Mouse (Mus musculus) WW6 (cell line): ENCODE data around the gene Clint1.
"Not testable (repeated sequence)": the region's sequence is repeated elsewhere in the genome, so short reads cannot be mapped to it uniquely, and the experiment has no call there.

Source experiments
- DNase-seq: peaks from one replicate; pipeline ENCODE4 v3.0.0-alpha.2; 2013; ENCODE audit warnings: low read depth, low spot score

Gene Clint1

GRCm38 (mm10) chr11:45848253-45848652, 3.6 kb upstream of the Clint1 start:
- no peak for DNase-seq

DNA sequence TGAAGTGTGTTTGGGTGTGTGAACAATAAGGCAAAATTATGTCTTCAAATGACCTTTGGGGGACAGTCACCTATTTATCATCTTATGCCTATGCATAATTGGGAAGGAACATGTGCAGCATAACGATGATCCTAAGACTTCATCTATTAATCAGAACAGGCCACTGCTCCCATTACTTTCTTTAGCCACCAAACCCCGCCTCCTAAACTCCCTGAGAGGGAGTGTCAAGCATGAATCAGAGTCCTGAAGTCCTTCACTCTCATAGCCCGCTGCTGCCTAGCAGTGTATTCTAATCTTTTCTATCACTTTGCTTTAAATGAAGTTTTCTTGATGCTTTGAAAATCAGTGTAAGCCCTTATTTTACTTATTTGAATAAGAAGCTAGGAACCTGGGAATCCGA, 2.6 kb upstream of the Clint1 start:
- no peak for DNase-seq

DNA sequence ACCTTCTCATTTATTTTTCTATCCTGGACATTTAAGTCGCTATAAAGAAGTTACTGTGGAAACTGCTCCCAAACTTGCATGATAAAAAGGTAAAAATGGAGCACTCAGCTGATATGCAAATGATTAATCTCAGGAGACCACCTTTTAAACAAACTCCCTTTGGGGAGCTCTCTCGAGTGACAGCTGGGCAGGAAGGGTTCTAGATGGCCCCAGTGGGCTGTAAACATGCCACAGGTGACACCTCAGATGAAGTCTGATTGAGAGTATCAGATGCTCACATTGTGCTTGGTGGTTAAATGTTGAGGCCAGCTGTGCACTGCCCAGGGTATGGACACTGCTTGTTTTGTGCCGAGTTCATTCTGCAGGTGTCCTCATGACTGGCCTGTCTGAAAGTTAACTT, 2.0 kb upstream of the Clint1 start:
- no peak for DNase-seq

DNA sequence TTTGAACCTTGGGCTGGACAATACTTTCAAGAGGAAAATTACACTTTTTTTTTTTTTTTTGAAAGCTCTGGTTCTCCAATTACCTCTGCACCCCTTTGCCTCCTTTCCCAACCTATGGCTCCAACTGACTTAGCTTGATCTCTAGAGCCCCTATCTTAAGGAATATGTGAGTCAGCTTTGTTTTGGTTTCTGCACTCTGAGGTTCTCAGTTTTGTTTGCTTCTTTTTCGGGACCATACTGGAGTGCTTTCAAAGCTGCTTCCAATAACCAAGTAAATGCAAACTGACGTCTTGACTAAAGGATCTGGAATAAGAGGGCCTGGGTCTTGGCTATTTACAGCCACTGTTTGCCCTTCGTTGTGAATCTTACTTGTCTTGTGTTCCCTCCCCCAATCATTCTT, 1.5 kb upstream of the Clint1 start:
- DNase-seq, result no peak

DNA sequence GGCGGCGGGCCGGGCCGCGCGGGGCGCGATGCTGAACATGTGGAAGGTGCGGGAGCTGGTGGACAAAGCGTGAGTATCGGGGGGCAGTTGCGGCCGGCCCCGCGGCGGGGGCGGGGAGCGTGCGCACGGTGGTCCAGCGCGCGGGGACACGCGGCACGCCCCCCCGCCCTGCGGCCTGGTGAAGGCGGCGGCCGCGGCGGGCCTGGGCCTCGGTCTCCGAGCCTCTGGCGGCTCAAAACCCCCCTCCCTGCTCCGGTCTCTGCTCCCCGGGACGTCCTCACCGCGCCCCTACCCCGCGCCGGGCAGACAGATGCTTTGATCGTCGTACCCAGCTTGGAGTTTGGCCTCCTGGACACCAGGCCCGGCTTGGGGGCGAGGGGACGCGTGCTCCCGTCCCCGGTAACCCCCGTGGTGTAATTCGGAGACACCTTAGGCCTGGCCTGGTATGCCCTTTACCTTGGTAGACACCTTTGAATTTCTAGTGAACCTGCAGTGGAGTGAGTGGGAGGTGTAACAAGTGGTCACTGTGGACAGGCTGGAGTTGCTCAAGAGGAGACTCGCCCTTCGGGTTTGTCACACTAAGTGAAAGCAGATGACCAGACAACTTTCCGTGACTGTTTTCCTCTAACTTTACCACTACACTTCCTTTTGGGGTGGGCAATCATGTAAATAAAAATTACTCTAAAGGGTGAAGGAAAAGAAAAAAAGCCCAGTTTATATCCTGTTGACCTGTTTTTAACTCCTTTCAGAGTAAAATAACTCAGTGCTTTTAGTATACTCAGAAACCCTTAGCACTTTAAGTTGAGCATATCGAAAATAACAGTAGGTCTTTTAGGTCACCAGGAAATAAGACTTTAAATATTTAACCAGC, 508 bp downstream of the Clint1 start:
- DNase-seq, result no peak

DNA sequence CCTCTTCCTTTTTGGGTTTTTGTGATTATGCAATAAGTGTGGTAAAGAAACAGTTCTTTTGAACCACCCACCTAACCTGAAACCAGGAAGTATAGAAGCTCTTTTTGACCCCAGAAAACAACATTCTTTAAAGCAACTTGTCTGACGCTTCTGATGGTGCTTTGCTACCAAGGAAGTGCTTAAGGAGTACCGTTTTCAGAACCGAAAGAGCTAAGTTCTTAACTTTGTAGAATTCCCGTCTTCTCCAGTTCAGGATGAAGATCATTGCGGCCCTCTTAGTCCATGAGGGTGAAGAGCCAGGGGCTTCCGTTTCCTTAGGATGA, 1.1 kb downstream of the Clint1 start:
- DNase-seq, result no peak

DNA sequence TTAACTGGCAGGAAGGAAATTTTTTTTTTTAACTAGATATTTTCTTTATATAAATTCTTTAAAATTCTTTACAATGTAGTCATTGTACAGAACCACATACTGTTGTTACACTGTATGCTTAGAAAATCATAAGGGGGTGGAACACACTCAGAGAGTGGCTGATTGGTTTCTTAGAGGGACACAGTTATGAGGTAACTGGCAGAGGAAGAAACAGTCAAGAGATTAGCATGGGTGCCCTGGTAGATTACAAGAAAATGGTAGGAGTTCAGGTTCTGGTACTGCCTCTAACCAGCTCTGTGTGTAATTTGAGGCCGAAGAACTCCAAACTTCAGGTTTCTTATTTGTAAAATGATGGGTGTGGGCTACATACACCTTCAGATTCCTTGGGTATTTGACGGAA, 2.1 kb downstream of the Clint1 start:
- no peak for DNase-seq

GRCm38 (mm10) chr11:45854381-45854780, 2.5 kb downstream of the Clint1 start:
- no peak for DNase-seq

DNA sequence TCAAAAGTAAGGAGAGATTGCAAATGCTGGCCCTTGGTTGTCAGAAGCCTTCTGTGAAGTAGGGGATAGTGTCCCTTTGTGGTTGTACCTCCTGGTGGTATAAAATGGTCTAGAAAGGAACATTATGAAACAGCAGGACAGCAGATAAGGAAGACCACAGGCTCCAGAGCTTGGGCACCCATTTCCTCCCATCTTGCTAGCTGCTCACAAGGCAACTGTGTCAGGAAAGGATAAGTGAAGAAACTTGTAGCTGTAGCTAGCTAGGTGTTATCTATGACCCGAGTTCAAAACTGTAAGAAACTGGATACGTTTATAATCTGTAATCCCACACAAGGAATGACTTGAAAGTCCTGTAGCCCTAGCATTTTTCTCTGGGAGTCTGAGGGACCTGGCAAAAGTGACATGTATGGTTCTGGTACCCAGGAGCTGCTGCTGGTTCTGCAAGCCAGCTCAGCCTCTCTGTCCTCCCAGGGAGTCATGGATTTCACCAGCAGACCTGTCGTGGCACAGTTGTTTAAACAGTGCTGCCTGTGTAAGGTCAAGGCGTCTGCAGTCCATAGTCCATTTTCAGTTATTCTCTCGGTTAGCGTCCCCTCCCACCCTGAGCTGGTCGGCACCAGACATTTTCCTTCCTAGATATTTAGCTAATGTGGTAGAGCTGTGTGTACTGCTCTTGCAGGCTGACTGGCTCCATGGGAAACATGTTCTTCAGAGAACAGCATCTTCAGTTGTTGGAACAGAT, 3.7 kb downstream of the Clint1 start:
- no peak for DNase-seq

- DNase-seq, result no peak
Observed at GRCm38 (mm10) chr11:45856149-45856516, 4.3 kb downstream of the Clint1 start.

- no peak for DNase-seq
Observed at GRCm38 (mm10) chr11:45861334-45861733, 9.5 kb downstream of the Clint1 start.

- DNase-seq, result no peak
Observed at GRCm38 (mm10) chr11:45864409-45864808, 12.6 kb downstream of the Clint1 start.

- no peak for DNase-seq
Observed at GRCm38 (mm10) chr11:45865861-45866260, 14.0 kb downstream of the Clint1 start.

- DNase-seq, result no peak
Observed at GRCm38 (mm10) chr11:45866534-45866933, 14.7 kb downstream of the Clint1 start.

DNA sequence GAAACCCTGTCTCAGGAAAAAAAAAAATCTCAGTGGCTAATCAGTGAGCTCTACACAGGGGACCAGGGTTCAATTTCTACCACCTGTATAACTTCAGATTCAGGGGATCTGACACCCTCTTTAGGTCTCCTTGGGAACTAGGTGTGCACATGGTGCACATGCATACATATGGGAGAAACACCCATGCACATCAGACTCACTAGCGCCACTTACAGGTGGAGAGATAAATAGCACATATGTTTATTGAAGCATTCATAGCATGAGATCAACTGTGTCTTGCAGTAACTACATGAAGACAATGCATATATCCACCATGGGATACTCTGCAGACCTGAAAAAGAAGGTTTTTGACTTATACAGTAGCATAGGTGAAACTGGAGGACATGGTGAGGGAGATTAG, 21.8 kb downstream of the Clint1 start:
- peak; percentile 45 for DNase-seq

- no peak for DNase-seq
Observed at GRCm38 (mm10) chr11:45874251-45874650, 22.4 kb downstream of the Clint1 start.

GRCm38 (mm10) chr11:45875351-45875935, 23.6 kb downstream of the Clint1 start:
- DNase-seq, result no peak

DNA sequence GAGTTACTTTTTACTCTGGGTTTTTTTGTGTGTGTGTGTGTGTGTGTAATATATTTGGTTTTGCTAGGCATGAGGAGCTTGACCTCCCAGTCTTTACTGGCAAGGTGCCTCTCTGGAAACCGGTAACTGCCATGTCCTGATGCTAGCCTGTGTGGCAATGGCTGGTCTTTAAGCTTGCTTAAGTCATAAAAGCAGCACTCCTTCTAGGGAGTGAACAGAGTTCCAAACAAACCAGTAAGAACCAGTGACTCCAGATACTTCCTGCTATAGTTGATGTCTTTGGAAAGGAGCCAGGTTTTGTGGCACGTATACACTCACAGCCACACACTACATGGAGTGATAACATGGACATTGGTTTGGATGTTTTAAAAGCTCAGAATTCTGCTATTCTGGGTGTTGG, 24.2 kb downstream of the Clint1 start:
- DNase-seq, result no peak

DNA sequence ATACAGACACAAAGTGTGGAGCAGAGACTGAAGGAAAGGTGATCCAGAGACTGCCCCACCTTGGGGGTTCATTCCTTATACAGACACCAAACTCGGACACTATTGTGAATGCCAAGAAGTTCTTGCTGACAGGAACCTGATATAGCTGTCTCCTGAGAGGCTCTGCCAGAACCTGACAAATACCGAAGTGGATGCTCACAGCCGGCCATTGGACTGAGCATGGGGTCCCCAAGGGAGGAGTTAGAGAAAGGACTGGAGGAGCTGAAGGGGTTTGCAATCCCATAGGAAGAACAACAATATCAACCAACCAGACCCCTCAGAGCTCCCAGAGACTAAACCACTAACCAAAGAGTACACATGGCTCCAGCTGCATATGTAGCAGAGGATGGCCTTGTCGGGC, 27.5 kb downstream of the Clint1 start:
- not testable (repeated sequence) for DNase-seq

DNA sequence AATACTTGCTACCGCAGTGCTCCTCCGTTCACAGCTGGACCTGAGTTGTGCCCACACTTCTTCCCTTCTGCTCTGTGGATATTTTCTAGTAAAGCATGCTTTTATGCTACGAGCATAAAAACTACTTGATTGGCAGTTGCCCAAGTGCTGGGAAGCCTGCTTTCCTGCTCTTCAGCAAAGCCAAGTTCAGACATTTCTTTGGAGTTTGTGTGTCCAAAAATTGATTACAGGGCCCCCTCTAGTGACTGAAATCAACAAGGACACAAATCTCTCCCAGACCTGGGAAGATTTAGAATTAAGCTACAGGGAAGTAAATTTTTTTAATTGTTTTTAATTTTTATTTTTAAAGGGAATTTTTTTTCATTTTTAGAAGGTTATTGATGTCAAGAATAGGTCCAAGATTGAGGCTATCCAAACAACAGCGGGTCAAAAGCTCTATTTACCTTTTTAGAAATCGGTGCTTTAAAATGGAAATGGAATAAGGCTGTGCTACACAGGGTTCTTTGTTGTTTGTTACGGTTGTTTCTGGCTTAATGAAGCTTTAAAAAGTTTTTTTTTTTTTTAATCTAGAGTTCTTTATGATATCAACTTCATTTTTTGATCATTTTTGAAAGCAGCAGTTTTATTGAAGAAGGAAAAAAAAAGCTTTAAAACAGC, 29.3 kb downstream of the Clint1 start:
- no peak for DNase-seq

DNA sequence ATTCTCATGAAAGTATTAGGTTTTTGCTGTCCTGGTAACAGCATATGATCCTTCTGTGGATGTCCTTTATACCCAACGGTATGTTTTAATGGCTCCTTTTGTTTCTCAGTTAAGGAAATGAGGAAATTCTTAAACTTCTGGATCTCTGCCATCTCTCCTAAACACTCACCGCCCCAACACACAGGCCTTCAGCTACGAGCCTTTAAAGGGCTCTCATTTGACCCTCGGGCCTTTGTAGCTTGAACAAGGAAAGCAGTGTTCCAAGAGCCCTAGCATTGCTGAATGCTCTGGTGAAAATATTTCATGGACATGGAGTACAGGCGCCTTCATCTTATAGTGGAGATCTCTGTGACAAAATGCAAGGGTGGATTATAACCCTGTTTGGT, 29.8 kb downstream of the Clint1 start:
- no peak for DNase-seq

DNA sequence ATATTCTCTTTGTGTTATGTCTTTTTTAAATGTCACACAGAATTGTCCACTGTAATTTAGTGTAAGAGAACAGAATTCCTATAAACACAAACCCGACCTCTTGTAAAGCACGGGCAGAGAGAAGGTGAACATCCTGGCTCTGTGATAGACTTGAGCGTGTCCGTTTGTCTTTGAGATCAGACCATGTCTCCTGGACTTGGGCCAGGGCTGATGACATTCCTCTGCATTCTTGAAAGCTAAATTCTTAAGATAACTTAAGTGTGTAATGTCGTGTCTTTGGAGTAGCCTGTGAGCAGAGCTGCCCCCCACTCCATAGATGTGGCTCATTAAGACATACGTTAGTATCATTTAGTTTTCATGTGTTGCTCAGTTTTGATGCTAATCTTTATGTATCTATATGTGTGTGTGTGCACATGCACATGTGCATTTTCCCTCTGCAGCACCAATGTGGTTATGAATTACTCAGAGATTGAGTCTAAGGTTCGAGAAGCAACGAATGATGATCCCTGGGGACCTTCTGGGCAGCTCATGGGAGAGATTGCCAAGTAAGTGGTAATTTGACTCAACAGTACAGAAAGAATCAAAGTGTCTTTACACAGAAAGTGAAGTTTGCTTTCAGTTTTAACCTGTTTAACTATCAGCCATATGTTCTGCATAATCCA, 31.6 kb downstream of the Clint1 start:
- no peak for DNase-seq
